In genomic region chr19:47067924-47068611, GRCm38 (mm10) we compare ENCODE assay signal across 8 mouse cellular contexts. TPM values are rescaled to one million over a fixed set of nuclear protein-coding genes. Genes with fewer than 3 reads are reported as not detected.
A peak's percentile ranks its signal among the peaks of the same experiment; 100 is the strongest.
DNase-seq lines count a peak whose midpoint lies in the region; ATAC-seq and TF ChIP-seq lines count a peak whose summit lies in the region.

No protein-coding gene starts in this region.

- intact Hi-C loops in gastrocnemius, adult 2 months (cut with DNase I), result no loop called here

- no peaks in the 10 kb centered on the region for H3K27me3 ChIP-seq in hindbrain, postnatal 0 days (ENCODE audit: insufficient read depth, low read length)

- peak overlapping the region; percentile 93 for H3K27ac ChIP-seq in gastrocnemius, adult 2 months
- H3K27ac ChIP-seq in hindbrain, postnatal 0 days, result peak overlapping the region; percentile 88

- H3K4me3 ChIP-seq in gastrocnemius, adult 2 months, result peak overlapping the region; percentile 92
- H3K4me3 ChIP-seq in hindbrain, postnatal 0 days (ENCODE audit: low read length), result peak overlapping the region; percentile 96

- H3K4me1 ChIP-seq in hindbrain, postnatal 0 days (ENCODE audit: insufficient read depth, low read length), result no peaks in the 10 kb centered on the region

- H3K9ac ChIP-seq in hindbrain, postnatal 0 days (replicated peaks; ENCODE audit: low read length), result peak overlapping the region; percentile 89

- peak overlapping the region; percentile 75 for H3K4me2 ChIP-seq in hindbrain, postnatal 0 days (ENCODE audit: low read depth, low read length)

- WGBS in hindbrain, postnatal 0 days, result 0% methylated on average over 46 of the region's 72 CpGs

- ATAC-seq in activated CD4-positive, CD25-positive, alpha-beta regulatory T cell, adult 4 months, result peak; percentile 89
- peak; percentile 93 for ATAC-seq in common myeloid progenitor, adult 5-6 weeks (replicated peaks; ENCODE audit: low read depth, poor library complexity, severe bottlenecking)
- peak; percentile 94 for ATAC-seq in hindbrain, postnatal 0 days
- peak; percentile 89 for ATAC-seq in megakaryocyte, adult 5-6 weeks (ENCODE audit: poor library complexity, severe bottlenecking)

- DNase-seq in gastrocnemius, adult 2 months, result peak; percentile 90
- peak; percentile 90 for DNase-seq in hindbrain, postnatal 0 days (ENCODE audit: low spot score)
- peak; percentile 63 to 74 for DNase-seq in left cerebral cortex, adult 8-10 months (ENCODE audit: low spot score in 2 of 2)
- DNase-seq in right cerebral cortex, adult 2 months (ENCODE audit: low spot score in 2 of 2), result peak; percentile 83 to 84
- DNase-seq in urinary bladder, postnatal 10 days (ENCODE audit: low spot score), result peak; percentile 36

- peaks cover 12% of the 10 kb centered on the region for H3K36me3 ChIP-seq in hindbrain, postnatal 0 days (ENCODE audit: insufficient read depth, low read length)

- H3K9me3 ChIP-seq in hindbrain, postnatal 0 days (ENCODE audit: low read length), result no peaks in the 10 kb centered on the region

- TF ChIP-seq CTCF in gastrocnemius, adult 2 months (IDR thresholded peaks at IDR 0.05), result peak; percentile 26; the same call in 1 of the 2 replicates
- TF ChIP-seq CTCF in hindbrain, postnatal 0 days (IDR thresholded peaks at IDR 0.05; ENCODE audit: low read depth), result peak; percentile 35; the same call in 1 of the 2 replicates

RNA-seq across cellular contexts. Expression of gene Taf5, which starts 0.5 kb away (rescaled TPM):
- polyA plus RNA-seq in activated CD4-positive, CD25-positive, alpha-beta regulatory T cell, adult 4 months (2017; shearing (Covaris generic)), result 1 to 10 TPM; 1.9 to 2.9 TPM
- total RNA-seq in common myeloid progenitor, adult 5-6 weeks (2017), result 17.9 and 28.8 TPM in 2 replicates
- 1 to 10 TPM; 2.5 to 3.3 TPM for total RNA-seq in gastrocnemius, adult 2 months (2021)
- total RNA-seq in hindbrain, postnatal 0 days (2014; rRNA removed), result 7.2 and 11.3 TPM in 2 replicates
- polyA plus RNA-seq in hindbrain, postnatal 0 days (2015; fragmentation: Nextera tagmentation; extraction: Ambion mirVana), result 2.9 and 3.3 TPM in 2 replicates
- 1 to 10 TPM; 4.8 to 6.0 (median 5.3) TPM for total RNA-seq in left cerebral cortex, adult 8-10 months (2022)
- 13.8 and 14.6 TPM in 2 replicates for total RNA-seq in megakaryocyte, adult 5-6 weeks (2015)
- total RNA-seq in megakaryocyte, adult 5-6 weeks (2017), result 19.2 and 20.7 TPM in 2 replicates

RNA-seq across cellular contexts. Expression of gene Pcgf6, which starts 17.4 kb away (rescaled TPM):
- polyA plus RNA-seq in activated CD4-positive, CD25-positive, alpha-beta regulatory T cell, adult 4 months (2017; shearing (Covaris generic)), result 1 to 10 TPM; 6.5 to 8.6 TPM
- total RNA-seq in common myeloid progenitor, adult 5-6 weeks (2017), result 20.9 and 21.6 TPM in 2 replicates
- total RNA-seq in gastrocnemius, adult 2 months (2021), result 1 to 10 TPM; 4.7 to 5.3 TPM
- total RNA-seq in hindbrain, postnatal 0 days (2014; rRNA removed), result 12.9 and 17.9 TPM in 2 replicates
- 20.0 and 22.7 TPM in 2 replicates for polyA plus RNA-seq in hindbrain, postnatal 0 days (2015; fragmentation: Nextera tagmentation; extraction: Ambion mirVana)
- total RNA-seq in left cerebral cortex, adult 8-10 months (2022), result 10 to 100 TPM; 14.4 to 15.8 (median 15.1) TPM
- total RNA-seq in megakaryocyte, adult 5-6 weeks (2015), result 5.4 and 7.0 TPM in 2 replicates
- 0.81 and 1.4 TPM in 2 replicates for total RNA-seq in megakaryocyte, adult 5-6 weeks (2017)

RNA-seq across cellular contexts. Expression of gene Usmg5, which starts 22.4 kb away (rescaled TPM):
- 100 to 1,000 TPM; 278 to 349 TPM for polyA plus RNA-seq in activated CD4-positive, CD25-positive, alpha-beta regulatory T cell, adult 4 months (2017; shearing (Covaris generic))
- 545 and 707 TPM in 2 replicates for total RNA-seq in common myeloid progenitor, adult 5-6 weeks (2017)
- total RNA-seq in gastrocnemius, adult 2 months (2021), result 1,000 to 10,000 TPM; 1,097 to 1,442 TPM
- 639 and 658 TPM in 2 replicates for total RNA-seq in hindbrain, postnatal 0 days (2014; rRNA removed)
- polyA plus RNA-seq in hindbrain, postnatal 0 days (2015; fragmentation: Nextera tagmentation; extraction: Ambion mirVana), result 2,274 and 2,322 TPM in 2 replicates
- 100 to 1,000 TPM; 772 to 821 (median 786) TPM for total RNA-seq in left cerebral cortex, adult 8-10 months (2022)
- 390 and 438 TPM in 2 replicates for total RNA-seq in megakaryocyte, adult 5-6 weeks (2015)
- total RNA-seq in megakaryocyte, adult 5-6 weeks (2017), result 335 and 456 TPM in 2 replicates

RNA-seq across cellular contexts. Expression of gene Pdcd11, which starts 22.5 kb away (rescaled TPM):
- polyA plus RNA-seq in activated CD4-positive, CD25-positive, alpha-beta regulatory T cell, adult 4 months (2017; shearing (Covaris generic)), result 1 to 10 TPM; 6.5 to 7.7 TPM
- total RNA-seq in common myeloid progenitor, adult 5-6 weeks (2017), result 28.5 and 37.1 TPM in 2 replicates
- total RNA-seq in gastrocnemius, adult 2 months (2021), result 1 to 10 TPM; 8.0 to 8.6 TPM
- total RNA-seq in hindbrain, postnatal 0 days (2014; rRNA removed), result 8.0 and 10.4 TPM in 2 replicates
- polyA plus RNA-seq in hindbrain, postnatal 0 days (2015; fragmentation: Nextera tagmentation; extraction: Ambion mirVana), result 4.3 and 4.4 TPM in 2 replicates
- 10 to 100 TPM; 14.8 to 15.9 (median 15.3) TPM for total RNA-seq in left cerebral cortex, adult 8-10 months (2022)
- 3.2 and 3.4 TPM in 2 replicates for total RNA-seq in megakaryocyte, adult 5-6 weeks (2015)
- total RNA-seq in megakaryocyte, adult 5-6 weeks (2017), result 7.7 and 8.0 TPM in 2 replicates

RNA-seq across cellular contexts. Expression of gene Nt5c2, which starts 53.1 kb away (rescaled TPM):
- 10 to 100 TPM; 22.6 to 25.4 TPM for polyA plus RNA-seq in activated CD4-positive, CD25-positive, alpha-beta regulatory T cell, adult 4 months (2017; shearing (Covaris generic))
- 98.9 and 107 TPM in 2 replicates for total RNA-seq in common myeloid progenitor, adult 5-6 weeks (2017)
- total RNA-seq in gastrocnemius, adult 2 months (2021), result 10 to 100 TPM in 1 of 2 experiments, 1 to 10 TPM in 1; 9.5 to 18.2 TPM
- 43.4 and 44.2 TPM in 2 replicates for total RNA-seq in hindbrain, postnatal 0 days (2014; rRNA removed)
- polyA plus RNA-seq in hindbrain, postnatal 0 days (2015; fragmentation: Nextera tagmentation; extraction: Ambion mirVana), result 79.8 and 80.7 TPM in 2 replicates
- total RNA-seq in left cerebral cortex, adult 8-10 months (2022), result 10 to 100 TPM; 70.8 to 83.9 (median 82.1) TPM
- 32.5 and 36.1 TPM in 2 replicates for total RNA-seq in megakaryocyte, adult 5-6 weeks (2015)
- 42.1 and 43.6 TPM in 2 replicates for total RNA-seq in megakaryocyte, adult 5-6 weeks (2017)

Comparison
In these comparisons a context has a peak if more than half of its experiments do, and no peak if none do; other contexts are left out.
1. Peak in every context shown above with its lines: DNase-seq, ATAC-seq, H3K4me3 ChIP-seq and H3K27ac ChIP-seq.
2. DNase-seq: peak in every context shown above with its lines; median percentile 90 in gastrocnemius, adult 2 months; 90 in hindbrain, postnatal 0 days; 84 in right cerebral cortex, adult 2 months; 68 in left cerebral cortex, adult 8-10 months; 36 in urinary bladder, postnatal 10 days.